8 mouse cellular contexts compared by ENCODE assay signal in genomic region chr19:38778805-38779204, GRCm38 (mm10). TPM values are rescaled to one million over a fixed set of nuclear protein-coding genes. Genes with fewer than 3 reads are reported as not detected.
DNase-seq lines count a peak whose midpoint lies in the region.

No protein-coding gene starts in this region.

- peak; percentile 7 to 11 for DNase-seq in frontal cortex, postnatal 10 days (ENCODE audit: low spot score in 2 of 2)
- DNase-seq in frontal cortex, postnatal 14 days (ENCODE audit: low spot score in 2 of 2), result no peak
- DNase-seq in right cerebral cortex, adult 18-20 months, result peak; percentile 18
- DNase-seq in right cerebral cortex, postnatal 25 days, result no peak
- peak; percentile 70 for DNase-seq in layer of hippocampus, adult 11-12 months (ENCODE audit: low spot score)
- DNase-seq in right cerebral cortex, postnatal 14 days, result peak; percentile 14
- no peak for DNase-seq in spleen, adult 18-20 months
- no peak for DNase-seq in adrenal gland, postnatal 36 days

RNA-seq across cellular contexts. Expression of gene Noc3l, which starts 40.2 kb away (rescaled TPM):
- 10 to 100 TPM; 15.5 to 20.6 TPM for total RNA-seq in adrenal gland, postnatal 36 days (2021)

RNA-seq across cellular contexts. Expression of gene Tbc1d12, which starts 57.6 kb away (rescaled TPM):
- 10 to 100 TPM; 10.2 to 10.9 TPM for total RNA-seq in adrenal gland, postnatal 36 days (2021)

Comparison
In these comparisons a context has a peak if more than half of its experiments do, and no peak if none do; other contexts are left out.
1. DNase-seq: peak in frontal cortex, postnatal 10 days (2 of 2), right cerebral cortex, adult 18-20 months (single experiment), layer of hippocampus, adult 11-12 months (single experiment) and right cerebral cortex, postnatal 14 days (single experiment); none in frontal cortex, postnatal 14 days (0 of 2), right cerebral cortex, postnatal 25 days (single experiment), spleen, adult 18-20 months (0 of 2) and adrenal gland, postnatal 36 days (0 of 2).